Mouse (Mus musculus) cortical plate, adult 2 months (tissue): ENCODE data around the gene Unk. TPM values are rescaled to one million over a fixed set of nuclear protein-coding genes. Genes with fewer than 3 reads are reported as not detected.

ENCODE experiments used
- H3K27ac ChIP-seq: fragments of 200-500 bp; 2 replicates; pipeline ENCODE4 v1.5.1; 2012; ENCODE audit warnings: low read length, control low read depth, inconsistent platforms; ENCODE audit not compliant: insufficient read depth
- H3K4me1 ChIP-seq: fragments of 200-500 bp; 2 replicates; pipeline ENCODE4 v1.6.1; 2011; ENCODE audit warnings: low read length; ENCODE audit not compliant: control insufficient read depth, insufficient read depth
- H3K4me3 ChIP-seq: fragments of 200-500 bp; 2 replicates; pipeline ENCODE4 v1.5.1; 2011; ENCODE audit warnings: mild to moderate bottlenecking, low read length, control low read depth; ENCODE audit not compliant: insufficient read depth
- CTCF ChIP-seq: fragments of 200-500 bp; IDR thresholded peaks from 2 replicates; pipeline ENCODE4 v1.5.1; 2011; ENCODE audit warnings: mild to moderate bottlenecking, control low read depth, low read length; ENCODE audit not compliant: insufficient read depth; ENCODE audit errors: extremely low read depth
- POLR2A ChIP-seq: fragments of 200-500 bp; IDR thresholded peaks from 2 replicates; pipeline ENCODE4 v1.6.1; 2011; ENCODE audit warnings: mild to moderate bottlenecking, low read length, control low read depth; ENCODE audit not compliant: insufficient read depth; ENCODE audit errors: extremely low read depth
- polyA plus RNA-seq: library from polyadenylated mRNA; depleted of rRNA; stranded (reverse); fragments of >200 nt; gene quantifications from 2 replicates; pipeline ENCODE4 v1.2.3, GENCODE M21; 2012

The Unk gene
- polyA plus RNA-seq, 1 experiment: 31.1 TPM

- H3K27ac ChIP-seq: no peak overlapping the region
- no peaks in the 10 kb centered on the region for H3K4me1 ChIP-seq
- TF ChIP-seq CTCF (no peak), POLR2A (no peak)
- H3K4me3 ChIP-seq: no peak overlapping the region
These were observed 12.4 kb downstream of the Unk start for GRCm38 (mm10) chr11:116042372-116043138.

GRCm38 (mm10) chr11:116043286-116043685 is 13.2 kb downstream of the Unk start:
- H3K4me1 ChIP-seq: no peaks in the 10 kb centered on the region
- H3K27ac ChIP-seq: no peak overlapping the region
- no peak overlapping the region for H3K4me3 ChIP-seq
- TF ChIP-seq CTCF: no peak
- TF ChIP-seq POLR2A: no peak

DNA sequence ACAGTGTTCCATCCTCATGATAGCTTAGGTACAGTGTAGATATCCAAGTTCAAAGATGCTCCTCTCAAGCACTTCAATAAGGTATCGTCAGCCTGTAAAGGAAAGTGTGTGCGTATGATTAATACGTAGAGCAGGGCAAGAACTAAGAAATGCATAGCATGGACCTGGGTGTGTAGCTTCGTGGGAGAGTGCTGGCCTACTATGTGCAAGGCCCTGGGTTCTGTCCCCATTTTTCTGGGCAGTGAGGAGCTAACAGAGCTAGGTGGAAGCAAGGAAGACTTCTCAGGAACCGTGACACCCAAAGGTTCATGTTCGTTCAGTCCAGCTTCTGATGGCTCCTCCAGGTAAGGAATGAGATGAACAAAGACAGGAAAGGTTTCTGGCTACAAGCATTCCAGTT is 15.1 kb downstream of the Unk start:
- no peak overlapping the region for H3K4me3 ChIP-seq
- H3K27ac ChIP-seq: no peak overlapping the region
- TF ChIP-seq CTCF (no peak), POLR2A (no peak)
- no peaks in the 10 kb centered on the region for H3K4me1 ChIP-seq

- no peak overlapping the region for H3K27ac ChIP-seq
- TF ChIP-seq POLR2A (no peak), CTCF (no peak)
These were observed 19.5 kb downstream of the Unk start for GRCm38 (mm10) chr11:116049610-116050009.

GRCm38 (mm10) chr11:116050196-116050595 is 20.1 kb downstream of the Unk start:
- TF ChIP-seq CTCF: no peak
- no peak for TF ChIP-seq POLR2A
- no peak overlapping the region for H3K4me3 ChIP-seq
- H3K27ac ChIP-seq: no peak overlapping the region
- H3K4me1 ChIP-seq: no peaks in the 10 kb centered on the region

More at GRCm38 (mm10) chr11:116049610-116050009, 19.5 kb downstream of the Unk start:
- Histone ChIP-seq H3K4me1 (no peaks in the 10 kb centered on the region), H3K4me3 (no peak overlapping the region)

GRCm38 (mm10) chr11:116053510-116054229 is 23.5 kb downstream of the Unk start:
- Histone ChIP-seq H3K4me3 (no peak overlapping the region), H3K27ac (no peak overlapping the region), H3K4me1 (no peaks in the 10 kb centered on the region; the same call in 1 of the 2 replicates)
- TF ChIP-seq CTCF (no peak), POLR2A (no peak)

GRCm38 (mm10) chr11:116055873-116056272 is 25.8 kb downstream of the Unk start:
- no peak overlapping the region for H3K4me3 ChIP-seq
- H3K4me1 ChIP-seq: peaks cover 2% of the 10 kb centered on the region; the same call in 1 of the 2 replicates
- TF ChIP-seq POLR2A (no peak), CTCF (no peak)
- no peak overlapping the region for H3K27ac ChIP-seq

- no peak for TF ChIP-seq CTCF
- TF ChIP-seq POLR2A: no peak
- peaks cover 7% of the 10 kb centered on the region for H3K4me1 ChIP-seq
- no peak overlapping the region; the same call in 1 of the 2 replicates for H3K27ac ChIP-seq
These were observed 27.2 kb downstream of the Unk start for GRCm38 (mm10) chr11:116057237-116057881.

GRCm38 (mm10) chr11:116058022-116058614 is 28.0 kb downstream of the Unk start:
- Histone ChIP-seq H3K4me1 (peaks cover 7% of the 10 kb centered on the region), H3K27ac (no peak overlapping the region; the same call in 1 of the 2 replicates)

More at GRCm38 (mm10) chr11:116057237-116057881, 27.2 kb downstream of the Unk start:
- H3K4me3 ChIP-seq: no peak overlapping the region

More at GRCm38 (mm10) chr11:116058022-116058614, 28.0 kb downstream of the Unk start:
- no peak overlapping the region for H3K4me3 ChIP-seq
- TF ChIP-seq POLR2A (no peak), CTCF (no peak)
